In the genomic region with DNA sequence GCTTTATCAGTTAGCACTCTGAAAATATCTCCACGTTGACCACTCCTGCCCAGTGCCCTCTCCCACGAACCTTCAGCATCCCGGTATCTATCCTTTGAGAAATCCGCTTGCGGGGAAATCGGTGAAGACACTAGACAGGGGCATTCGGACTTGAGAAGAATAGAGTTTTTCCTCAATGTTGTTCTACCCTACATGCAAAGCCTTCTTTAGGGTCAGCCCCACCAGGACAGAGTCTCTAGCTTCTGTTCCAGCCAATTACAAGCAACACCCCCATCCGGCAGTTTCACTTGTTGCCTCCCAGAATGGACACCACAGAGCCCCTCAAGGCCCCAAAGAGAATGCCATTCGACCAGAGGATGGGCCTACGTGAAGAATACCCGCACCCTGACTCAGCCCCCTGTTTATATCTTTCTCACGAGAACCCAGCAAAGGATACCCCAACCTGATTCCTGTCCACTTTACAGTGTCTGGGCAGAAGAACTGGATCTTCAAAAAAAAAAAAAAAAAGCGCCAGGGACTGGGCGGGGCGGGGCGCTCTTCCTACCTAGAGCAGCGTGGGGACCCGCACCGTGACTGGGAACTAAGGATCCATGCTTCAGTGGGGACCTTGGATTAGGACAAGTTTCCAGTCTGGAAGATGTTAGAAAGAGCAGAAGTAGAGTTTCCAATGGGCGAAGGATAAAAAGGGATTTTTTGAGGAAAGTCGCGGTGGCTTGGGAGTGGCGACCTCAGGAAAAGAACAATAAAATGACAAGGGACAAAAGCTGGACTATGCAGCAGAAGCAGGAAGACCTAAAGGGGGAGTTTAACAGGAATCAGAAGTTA, we compare ENCODE assay signal across 8 mouse cellular contexts. TPM values are rescaled to one million over a fixed set of nuclear protein-coding genes. Genes with fewer than 3 reads are reported as not detected.
DNase-seq lines count a peak whose midpoint lies in the region; ATAC-seq and TF ChIP-seq lines count a peak whose summit lies in the region.

A gene (minus strand): TSS at position 51 of the 825 bp plus-strand sequence.

- TF ChIP-seq CTCF in cerebellum, adult 2 months (IDR thresholded peaks at IDR 0.05; ENCODE audit: borderline replicate concordance, insufficient read depth, low read depth, low read length): no peak
- TF ChIP-seq CTCF in ES-Bruce4 (IDR thresholded peaks at IDR 0.05; ENCODE audit: low read depth, low read length): no peak

- H3K27me3 ChIP-seq in cerebellum, adult 2 months (ENCODE audit: control insufficient read depth, insufficient read depth, low read length): peaks cover 2% of the 10 kb centered on the region; the same call in 1 of the 2 replicates
- peaks cover 39% of the 10 kb centered on the region for H3K27me3 ChIP-seq in ES-Bruce4 (ENCODE audit: control insufficient read depth, insufficient read depth, low read length, poor library complexity, severe bottlenecking)
- peaks cover 35% of the 10 kb centered on the region for H3K27me3 ChIP-seq in forebrain, embryonic 13.5 days
- H3K27me3 ChIP-seq in midbrain, embryonic 13.5 days: peaks cover 44% of the 10 kb centered on the region

- no peaks in the 10 kb centered on the region for H3K4me1 ChIP-seq in cerebellum, adult 2 months (ENCODE audit: control insufficient read depth, insufficient read depth, low read length)
- no peaks in the 10 kb centered on the region for H3K4me1 ChIP-seq in ES-Bruce4 (ENCODE audit: control insufficient read depth, insufficient read depth, low read length)
- peaks cover 23% of the 10 kb centered on the region for H3K4me1 ChIP-seq in forebrain, embryonic 13.5 days
- H3K4me1 ChIP-seq in midbrain, embryonic 13.5 days (replicated peaks): peaks cover 29% of the 10 kb centered on the region

- H3K36me3 ChIP-seq in ES-Bruce4 (ENCODE audit: control insufficient read depth, insufficient read depth, low read length, poor library complexity, severe bottlenecking): no peaks in the 10 kb centered on the region
- no peaks in the 10 kb centered on the region for H3K36me3 ChIP-seq in forebrain, embryonic 13.5 days (ENCODE audit: poor library complexity, severe bottlenecking)
- no peaks in the 10 kb centered on the region for H3K36me3 ChIP-seq in midbrain, embryonic 13.5 days

- TF ChIP-seq POLR2A in cerebellum, adult 2 months (IDR thresholded peaks at IDR 0.05; ENCODE audit: borderline replicate concordance, insufficient read depth, low read length): no peak
- TF ChIP-seq POLR2A in ES-Bruce4 (IDR thresholded peaks at IDR 0.05; ENCODE audit: insufficient read depth, low read length): no peak

- H3K4me3 ChIP-seq in cerebellum, adult 2 months (replicated peaks; ENCODE audit: insufficient read depth, low read depth, low read length): peak within 1 kb of the TSS; percentile 57
- H3K4me3 ChIP-seq in ES-Bruce4 (ENCODE audit: low read depth, low read length): peak within 1 kb of the TSS; percentile 50
- H3K4me3 ChIP-seq in forebrain, embryonic 13.5 days: peak within 1 kb of the TSS; percentile 76
- peak within 1 kb of the TSS; percentile 80 for H3K4me3 ChIP-seq in midbrain, embryonic 13.5 days (replicated peaks)

- H3K4me2 ChIP-seq in forebrain, embryonic 13.5 days: peak within 1 kb of the TSS; percentile 91
- H3K4me2 ChIP-seq in midbrain, embryonic 13.5 days (replicated peaks): peak within 1 kb of the TSS; percentile 92

- peak within 1 kb of the TSS; percentile 23 for H3K9ac ChIP-seq in ES-Bruce4 (ENCODE audit: low read depth, poor library complexity, severe bottlenecking)
- peak within 1 kb of the TSS; percentile 86 for H3K9ac ChIP-seq in forebrain, embryonic 13.5 days
- H3K9ac ChIP-seq in midbrain, embryonic 13.5 days (replicated peaks): peak within 1 kb of the TSS; percentile 91

- H3K27ac ChIP-seq in cerebellum, adult 2 months (ENCODE audit: insufficient read depth, low read length): no peak within 1 kb of the TSS
- H3K27ac ChIP-seq in ES-Bruce4 (ENCODE audit: insufficient read depth, low read length): no peak within 1 kb of the TSS
- peak within 1 kb of the TSS; percentile 75 for H3K27ac ChIP-seq in forebrain, embryonic 13.5 days
- peak within 1 kb of the TSS; percentile 91 for H3K27ac ChIP-seq in midbrain, embryonic 13.5 days

- H3K9me3 ChIP-seq in ES-Bruce4 (replicated peaks; ENCODE audit: control insufficient read depth, insufficient read depth, low read length, poor library complexity, severe bottlenecking): no peaks in the 10 kb centered on the region
- H3K9me3 ChIP-seq in forebrain, embryonic 13.5 days (replicated peaks): no peaks in the 10 kb centered on the region
- no peaks in the 10 kb centered on the region for H3K9me3 ChIP-seq in midbrain, embryonic 13.5 days

- 7% methylated on average over 23 of the region's 23 CpGs for WGBS in cerebellum, adult 2 months
- 3% methylated on average over 23 of the region's 23 CpGs for WGBS in forebrain, embryonic 13.5 days
- WGBS in midbrain, embryonic 13.5 days: 2% methylated on average over 23 of the region's 23 CpGs

- no peak for DNase-seq in cerebellum, adult 2 months
- peak; percentile 25 to 43 for DNase-seq in kidney, postnatal 4 days
- DNase-seq in cerebellum, adult 11 months: no peak

- TF ChIP-seq EP300 in ES-Bruce4 (IDR thresholded peaks at IDR 0.05; ENCODE audit: insufficient read depth, low read depth, low read length): no peak

- no peak for ATAC-seq in cerebellum, adult (ENCODE audit: insufficient number of reproducible peaks, low FRiP score, low TSS enrichment)
- ATAC-seq in forebrain, embryonic 13.5 days: no peak
- no peak; the same call in 1 of the 2 replicates for ATAC-seq in midbrain, embryonic 13.5 days
- no peak for ATAC-seq in CD4-positive, CD25-positive, alpha-beta regulatory T cell, adult 4 months

RNA-seq across cellular contexts. Expression of the gene that starts here (rescaled TPM):
- 10.9 and 11.7 TPM in 2 replicates for polyA plus RNA-seq in cerebellum, adult 2 months (2012; rRNA removed)
- 0.84 and 1.1 TPM in 2 replicates for polyA plus RNA-seq in ES-Bruce4 (2011; ENCODE audit: insufficient read depth, insufficient read length, low read depth, missing spikeins)
- 23.7 and 24.1 TPM in 2 replicates for polyA plus RNA-seq in forebrain, embryonic 13.5 days (2015; fragmentation: Nextera tagmentation; extraction: Ambion mirVana)
- 28.2 and 29.7 TPM in 2 replicates for polyA plus RNA-seq in midbrain, embryonic 13.5 days (2015; fragmentation: Nextera tagmentation; extraction: Ambion mirVana)
- polyA plus RNA-seq in CD4-positive, CD25-positive, alpha-beta regulatory T cell, adult 4 months (2017; shearing (Covaris generic)): under 1 TPM in 1 of 2 experiments, not detected in 1; 0.19 TPM

Comparison
In these comparisons a context has a peak if more than half of its experiments do, and no peak if none do; other contexts are left out.
1. DNase-seq: peak in kidney, postnatal 4 days (2 of 2); none in cerebellum, adult 2 months (0 of 2) and cerebellum, adult 11 months (single experiment).
2. H3K27ac ChIP-seq: peak in forebrain, embryonic 13.5 days (single experiment) and midbrain, embryonic 13.5 days (single experiment); none in cerebellum, adult 2 months (single experiment) and ES-Bruce4 (single experiment).
3. H3K9ac ChIP-seq: peak in every context shown above with its lines; median percentile 91 in midbrain, embryonic 13.5 days; 86 in forebrain, embryonic 13.5 days; 23 in ES-Bruce4.
4. Peak in every context shown above with its lines, with median percentiles within 50 percentile points of each other: H3K4me3 ChIP-seq.